Mouse (Mus musculus): Measurements from ENCODE around the gene Ppara.

The Ppara gene

GRCm38 (mm10) chr15:85851656-85852392, 117.0 kb downstream of the Ppara start:
- DNase-seq (ENCODE audit: inconsistent ontology term): no peak

Data from Muller cell, postnatal 12 days (primary cell).